In the genomic region with DNA sequence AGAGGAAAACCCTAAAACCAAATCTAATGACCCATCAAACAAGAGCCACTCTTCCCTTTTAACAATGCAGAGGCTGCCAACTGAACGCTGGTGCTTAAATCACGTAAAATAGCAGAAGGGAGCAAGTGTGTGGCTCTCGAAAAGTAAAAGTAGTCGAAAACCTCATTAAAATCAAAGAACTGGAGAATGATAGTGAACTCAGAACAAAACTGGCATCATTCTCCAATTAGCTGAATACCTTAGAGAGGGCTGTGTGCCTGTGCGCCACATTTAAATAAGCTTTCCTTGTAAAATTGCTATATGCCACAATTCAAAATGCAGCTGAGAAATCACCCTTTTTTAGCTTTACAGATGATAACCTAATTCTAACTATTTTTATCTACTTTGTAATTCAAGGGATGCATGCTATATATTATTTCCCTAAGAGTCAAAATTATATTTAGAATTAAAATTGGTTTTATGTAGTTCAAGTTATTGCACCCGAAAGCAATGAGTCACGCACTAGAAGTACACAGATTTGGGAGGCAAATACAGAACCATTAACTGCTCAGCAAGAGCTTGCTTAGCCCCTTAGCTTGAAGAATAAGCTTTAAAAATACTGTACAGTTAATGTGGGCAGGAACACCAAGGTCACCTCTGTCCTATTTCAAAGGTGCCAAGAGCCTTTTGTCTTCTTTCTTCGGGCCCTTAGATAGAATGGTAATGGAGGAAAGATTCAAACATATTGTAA, we compare ENCODE assay signal across 18 mouse cellular contexts.
A peak's percentile ranks its signal among the peaks of the same experiment; 100 is the strongest.
DNase-seq lines count a peak whose midpoint lies in the region; ATAC-seq and TF ChIP-seq lines count a peak whose summit lies in the region.
"Had no signal": no experiment of that assay in that cellular context is flagged by ENCODE, and none has a peak within 500 bp of the region (broad histone marks: within the 10 kb centered on the region; RNA-seq: fewer than 3 reads in every experiment).

No protein-coding gene starts in this region.

- H3K27me3 ChIP-seq in forebrain, embryonic 16.5 days (replicated peaks; ENCODE audit: control insufficient read depth, insufficient read depth, low read length), result no peaks in the 10 kb centered on the region
- no peaks in the 10 kb centered on the region for H3K27me3 ChIP-seq in forebrain, embryonic 13.5 days
- no peaks in the 10 kb centered on the region for H3K27me3 ChIP-seq in kidney, postnatal 0 days (ENCODE audit: insufficient read depth, low read length)
- H3K27me3 ChIP-seq in kidney, embryonic 15.5 days, result no peaks in the 10 kb centered on the region
- no peaks in the 10 kb centered on the region for H3K27me3 ChIP-seq in liver, postnatal 0 days (ENCODE audit: insufficient read depth, low read length)
- H3K27me3 ChIP-seq: CH12.LX; embryonic facial prominence, embryonic 13.5 days; heart, embryonic 13.5 days had no signal

- TF ChIP-seq EP300 in liver, postnatal 0 days (IDR thresholded peaks at IDR 0.05; ENCODE audit: low read depth), result no peak

- peak; percentile 36; the same call in 1 of the 2 replicates for ATAC-seq in forebrain, embryonic 16.5 days
- no peak; the same call in 1 of the 2 replicates for ATAC-seq in forebrain, embryonic 13.5 days
- ATAC-seq in kidney, postnatal 0 days (replicated peaks; ENCODE audit: low FRiP score, low read depth), result no peak
- no peak for ATAC-seq in kidney, embryonic 15.5 days (replicated peaks; ENCODE audit: low FRiP score)
- no peak for ATAC-seq in liver, postnatal 0 days
- ATAC-seq: hindbrain, embryonic 16.5 days had no signal

- H3K9ac ChIP-seq in forebrain, embryonic 16.5 days (replicated peaks; ENCODE audit: low read depth, low read length), result no peak overlapping the region
- H3K9ac ChIP-seq in forebrain, embryonic 13.5 days, result no peak overlapping the region
- H3K9ac ChIP-seq in kidney, postnatal 0 days (ENCODE audit: low read depth, low read length), result no peak overlapping the region
- no peak overlapping the region for H3K9ac ChIP-seq in kidney, embryonic 15.5 days
- H3K9ac ChIP-seq in liver, postnatal 0 days (replicated peaks), result no peak overlapping the region
- H3K9ac ChIP-seq: embryonic facial prominence, embryonic 13.5 days; heart, embryonic 13.5 days had no signal

- no peak overlapping the region for H3K4me2 ChIP-seq in forebrain, embryonic 16.5 days (ENCODE audit: low read length)
- no peak overlapping the region for H3K4me2 ChIP-seq in forebrain, embryonic 13.5 days
- no peak overlapping the region for H3K4me2 ChIP-seq in kidney, postnatal 0 days (ENCODE audit: low read length)
- H3K4me2 ChIP-seq in kidney, embryonic 15.5 days, result no peak overlapping the region
- no peak overlapping the region for H3K4me2 ChIP-seq in liver, postnatal 0 days (ENCODE audit: low read depth, low read length)
- H3K4me2 ChIP-seq: embryonic facial prominence, embryonic 13.5 days; heart, embryonic 13.5 days had no signal

- H3K36me3 ChIP-seq in forebrain, embryonic 16.5 days (ENCODE audit: control insufficient read depth, insufficient read depth), result no peaks in the 10 kb centered on the region
- no peaks in the 10 kb centered on the region for H3K36me3 ChIP-seq in forebrain, embryonic 13.5 days (ENCODE audit: poor library complexity, severe bottlenecking)
- no peaks in the 10 kb centered on the region for H3K36me3 ChIP-seq in kidney, postnatal 0 days (ENCODE audit: insufficient read depth, low read length)
- no peaks in the 10 kb centered on the region for H3K36me3 ChIP-seq in kidney, embryonic 15.5 days
- no peaks in the 10 kb centered on the region for H3K36me3 ChIP-seq in liver, postnatal 0 days (replicated peaks; ENCODE audit: insufficient read depth, low read length)
- H3K36me3 ChIP-seq: embryonic facial prominence, embryonic 13.5 days; heart, embryonic 13.5 days had no signal

- no peak overlapping the region for H3K4me3 ChIP-seq in forebrain, embryonic 16.5 days (replicated peaks; ENCODE audit: low read length)
- no peak overlapping the region for H3K4me3 ChIP-seq in forebrain, embryonic 13.5 days
- H3K4me3 ChIP-seq in kidney, postnatal 0 days (replicated peaks; ENCODE audit: low read depth, low read length), result no peak overlapping the region
- H3K4me3 ChIP-seq in kidney, embryonic 15.5 days (replicated peaks), result no peak overlapping the region
- H3K4me3 ChIP-seq in liver, postnatal 0 days (ENCODE audit: low read depth, low read length), result no peak overlapping the region
- H3K4me3 ChIP-seq: embryonic facial prominence, embryonic 13.5 days; gastrocnemius, adult 2 months; heart, embryonic 13.5 days had no signal

- H3K4me1 ChIP-seq in forebrain, embryonic 16.5 days (replicated peaks; ENCODE audit: control insufficient read depth, insufficient read depth, low read length), result peaks cover 3% of the 10 kb centered on the region; the same call in 1 of the 2 replicates
- H3K4me1 ChIP-seq in forebrain, embryonic 13.5 days, result 0 out of 2 replicates have a peak, but pooled peaks cover 2% of the 10 kb centered on the region
- H3K4me1 ChIP-seq in kidney, postnatal 0 days (replicated peaks; ENCODE audit: insufficient read depth, low read length), result no peaks in the 10 kb centered on the region
- no peaks in the 10 kb centered on the region for H3K4me1 ChIP-seq in kidney, embryonic 15.5 days
- no peaks in the 10 kb centered on the region for H3K4me1 ChIP-seq in liver, postnatal 0 days (ENCODE audit: insufficient read depth)
- H3K4me1 ChIP-seq: embryonic facial prominence, embryonic 13.5 days; heart, embryonic 13.5 days had no signal

- no peak overlapping the region for H3K27ac ChIP-seq in forebrain, embryonic 16.5 days (ENCODE audit: low read length)
- H3K27ac ChIP-seq in forebrain, embryonic 13.5 days, result no peak overlapping the region
- H3K27ac ChIP-seq in kidney, postnatal 0 days, result no peak overlapping the region
- no peak overlapping the region for H3K27ac ChIP-seq in kidney, embryonic 15.5 days
- no peak overlapping the region for H3K27ac ChIP-seq in liver, postnatal 0 days (ENCODE audit: low read depth)
- H3K27ac ChIP-seq: embryonic facial prominence, embryonic 13.5 days; gastrocnemius, adult 2 months; heart, embryonic 13.5 days had no signal

- H3K9me3 ChIP-seq in forebrain, embryonic 16.5 days (ENCODE audit: control insufficient read depth, low read length), result peaks cover 9% of the 10 kb centered on the region; the same call in 1 of the 2 replicates
- H3K9me3 ChIP-seq in forebrain, embryonic 13.5 days (replicated peaks), result peaks cover 7% of the 10 kb centered on the region
- peaks cover 4% of the 10 kb centered on the region; the same call in 1 of the 2 replicates for H3K9me3 ChIP-seq in kidney, postnatal 0 days (replicated peaks; ENCODE audit: low read length)
- peaks cover 6% of the 10 kb centered on the region; the same call in 1 of the 2 replicates for H3K9me3 ChIP-seq in kidney, embryonic 15.5 days (replicated peaks)
- no peaks in the 10 kb centered on the region; the same call in 1 of the 2 replicates for H3K9me3 ChIP-seq in liver, postnatal 0 days (ENCODE audit: low read length)
- H3K9me3 ChIP-seq: embryonic facial prominence, embryonic 13.5 days had no signal

- 36% methylated on average over 8 of the region's 8 CpGs for WGBS in forebrain, embryonic 16.5 days
- 53% methylated on average over 8 of the region's 8 CpGs for WGBS in forebrain, embryonic 13.5 days
- WGBS in kidney, postnatal 0 days, result 55% methylated on average over 8 of the region's 8 CpGs
- 57% methylated on average over 8 of the region's 8 CpGs for WGBS in kidney, embryonic 15.5 days
- WGBS in liver, postnatal 0 days (ENCODE audit: insufficient replicate concordance), result 84% methylated on average over 8 of the region's 8 CpGs

- DNase-seq in kidney, postnatal 0 days (ENCODE audit: low spot score), result peak; percentile 6
- DNase-seq in ES-CJ7 (ENCODE audit: low read depth, low spot score) (peak; percentile 18), ZHBTc4 (ENCODE audit: low read depth, low spot score) (peak; percentile 23)
- DNase-seq in liver, postnatal 0 days, result no peak
- DNase-seq in kidney, adult 11 months, result no peak
- DNase-seq: adrenal gland, postnatal 10 days; cerebellum, adult 18-20 months; gastrocnemius, adult 2 months; gastrocnemius, postnatal 25 days; heart, postnatal 36 days; kidney, adult 18-20 months had no signal

- TF ChIP-seq CTCF in kidney, postnatal 0 days (IDR thresholded peaks at IDR 0.05; ENCODE audit: low read depth), result no peak
- no peak for TF ChIP-seq CTCF in liver, postnatal 0 days (IDR thresholded peaks at IDR 0.05; ENCODE audit: low read depth)

Comparison
In these comparisons a context has a peak if more than half of its experiments do, and no peak if none do; other contexts are left out.
1. DNase-seq: peak in kidney, postnatal 0 days (single experiment), ES-CJ7 (single experiment) and ZHBTc4 (single experiment); none in liver, postnatal 0 days (single experiment) and kidney, adult 11 months (single experiment).